Mouse (Mus musculus) cerebellum, adult 2 months (tissue): ENCODE data around the gene Pacs2.

Source experiments
- CTCF ChIP-seq: fragments of 200-500 bp; IDR thresholded peaks from 2 replicates; pipeline ENCODE4 v1.5.1; 2011; ENCODE audit warnings: low read depth, mild to moderate bottlenecking, control low read depth, low read length, moderate library complexity, borderline replicate concordance; ENCODE audit not compliant: insufficient read depth
- POLR2A ChIP-seq: fragments of 200-500 bp; IDR thresholded peaks from 2 replicates; pipeline ENCODE4 v1.6.1; 2011; ENCODE audit warnings: low read length, control low read depth, borderline replicate concordance; ENCODE audit not compliant: insufficient read depth

- TF ChIP-seq CTCF, result no peak
- TF ChIP-seq POLR2A, result no peak
These were observed 32.6 kb downstream of the Pacs2 start for GRCm38 (mm10) chr12:113046861-113047260.
